ENCODE assay signal across 15 mouse cellular contexts in genomic region chr15:95944299-95944698, GRCm38 (mm10).
"Had no signal": no experiment of that assay in that cellular context is flagged by ENCODE, and none has a peak within 500 bp of the region (broad histone marks: within the 10 kb centered on the region; RNA-seq: fewer than 3 reads in every experiment).

No protein-coding gene starts in this region.

- H3K4me3 ChIP-seq: neural tube, embryonic 13.5 days; neural tube, embryonic 15.5 days; stomach, embryonic 15.5 days had no signal

- H3K4me1 ChIP-seq: stomach, embryonic 15.5 days had no signal

- H3K9me3 ChIP-seq: neural tube, embryonic 15.5 days; stomach, embryonic 15.5 days had no signal

- DNase-seq: retina, postnatal 1 day; right cerebral cortex, adult 18-20 months; right cerebral cortex, postnatal 14 days; right cerebral cortex, postnatal 25 days; right cerebral cortex, postnatal 4 days; spleen, adult 18-20 months; thymus, adult 18-20 months; thymus, adult 2 months; thymus, postnatal 14 days; thymus, postnatal 25 days; thymus, postnatal 36 days had no signal

- H3K9ac ChIP-seq: neural tube, embryonic 13.5 days; neural tube, embryonic 15.5 days; stomach, embryonic 15.5 days had no signal

- H3K27ac ChIP-seq: neural tube, embryonic 13.5 days; neural tube, embryonic 15.5 days; stomach, embryonic 15.5 days; stomach, postnatal 0 days had no signal

- H3K4me2 ChIP-seq: neural tube, embryonic 13.5 days; neural tube, embryonic 15.5 days; stomach, embryonic 15.5 days had no signal

- H3K27me3 ChIP-seq: neural tube, embryonic 13.5 days; neural tube, embryonic 15.5 days; stomach, embryonic 15.5 days had no signal
